Mouse (Mus musculus): ENCODE results near the gene Ugt3a1.
"Not testable (repeated sequence)": the region's sequence is repeated elsewhere in the genome, so short reads cannot be mapped to it uniquely, and the experiment has no call there.

The Ugt3a1 gene

GRCm38 (mm10) chr15:9276838-9277295 is at the start of gene Ugt3a1:
TSS of gene Ugt3a1 (plus strand) at chr15:9276888.
- DNase-seq (ENCODE audit: low read depth, low spot score), result no peak

DNA sequence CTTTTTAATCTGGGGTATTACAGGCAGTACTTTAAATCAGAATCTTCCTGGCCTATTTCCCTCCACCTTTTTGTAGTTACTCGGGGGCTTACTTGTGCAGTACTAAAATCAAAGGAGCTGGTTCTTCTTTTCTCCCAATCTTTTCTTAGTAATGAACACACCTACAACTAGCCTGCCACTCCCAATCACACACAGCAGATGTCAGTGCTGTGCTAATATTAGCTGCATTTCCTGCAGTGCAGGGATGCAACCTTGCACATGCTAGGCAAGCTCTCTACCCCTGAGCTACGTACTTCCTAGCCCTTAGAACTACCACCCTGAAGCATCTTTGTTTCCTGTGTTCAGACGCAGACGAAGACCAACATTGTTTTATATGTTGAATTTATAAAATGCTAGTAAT is 45.8 kb upstream of the Ugt3a1 start:
- not testable (repeated sequence) for DNase-seq (ENCODE audit: low read depth, low spot score)

DNA sequence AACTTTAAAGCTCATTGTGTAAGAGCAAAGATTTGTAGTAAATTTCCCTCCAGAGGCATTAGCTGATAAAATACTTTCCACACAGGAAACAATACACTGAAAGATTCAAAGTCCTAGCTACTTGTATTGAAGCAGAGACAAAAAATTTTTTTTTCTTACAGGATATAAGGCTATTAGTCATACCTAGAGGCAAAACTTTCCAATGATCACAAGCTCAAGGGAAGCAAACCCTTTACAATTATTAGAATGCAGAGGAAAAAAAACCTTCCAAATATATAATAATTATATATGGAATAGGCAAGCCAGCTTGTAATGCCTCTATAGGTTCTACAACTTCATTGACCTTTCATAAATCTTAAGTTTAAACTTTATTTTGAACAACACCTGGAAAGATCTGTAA is 30.3 kb upstream of the Ugt3a1 start:
- DNase-seq (ENCODE audit: low read depth, low spot score), result no peak

DNA sequence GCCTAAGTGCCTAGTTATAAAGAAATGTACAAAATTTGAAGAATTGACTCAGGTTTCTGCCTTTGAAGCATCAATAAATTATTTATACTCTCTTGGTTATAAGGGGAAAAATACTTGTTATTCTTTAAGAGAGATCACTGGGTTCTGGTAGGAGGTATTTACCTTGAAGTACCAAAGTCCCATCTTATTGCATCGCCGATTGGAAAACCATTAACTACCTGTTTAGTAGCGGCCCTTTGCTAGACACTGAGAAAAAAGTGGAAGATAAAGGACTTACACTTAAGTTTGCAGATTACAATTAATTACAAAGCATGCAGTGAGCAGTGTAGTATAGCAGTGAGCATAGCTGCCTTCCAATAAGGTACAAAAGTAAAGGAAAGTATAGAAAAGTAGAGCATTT is 23.8 kb upstream of the Ugt3a1 start:
- DNase-seq (ENCODE audit: low read depth, low spot score), result no peak

DNA sequence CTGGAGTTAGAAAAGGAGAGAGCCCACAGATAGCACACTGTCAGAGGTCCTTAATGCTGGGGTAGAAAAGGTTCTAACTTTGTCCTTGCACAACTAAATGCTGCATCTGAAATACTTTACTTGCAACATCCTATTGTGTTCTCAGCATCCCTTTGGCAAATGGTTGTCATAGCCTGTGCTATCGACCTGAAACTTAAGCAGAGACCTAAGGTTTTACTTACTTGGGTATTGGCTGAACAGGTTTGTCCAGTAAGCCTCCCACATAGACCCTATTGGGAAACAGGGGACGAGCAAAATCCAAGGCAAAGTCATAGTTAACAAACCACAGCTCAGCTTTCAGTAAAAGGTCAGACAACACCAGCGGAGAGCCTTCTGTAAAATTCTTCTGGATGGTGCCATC is 16.1 kb upstream of the Ugt3a1 start:
- DNase-seq (ENCODE audit: low read depth, low spot score), result no peak

DNA sequence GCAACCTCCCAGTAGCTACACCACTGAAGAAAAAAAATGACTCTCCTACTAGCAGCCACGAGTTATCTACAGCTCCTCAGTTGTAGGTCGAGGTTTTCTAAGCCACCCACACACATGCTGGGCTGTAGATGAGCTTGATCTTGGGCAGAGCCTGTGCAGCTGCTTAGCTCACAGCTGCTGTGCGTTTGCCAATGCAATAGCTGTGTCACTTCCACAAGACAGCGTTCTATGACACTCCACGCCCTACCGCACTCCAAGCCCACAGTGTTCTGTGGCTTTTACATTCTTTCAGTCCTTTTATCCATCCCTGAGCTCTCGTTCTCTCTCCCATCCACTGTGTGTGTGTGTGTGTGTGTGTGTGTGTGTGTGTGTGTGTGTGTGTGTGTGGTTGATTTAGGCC is 4.8 kb upstream of the Ugt3a1 start:
- DNase-seq (ENCODE audit: low read depth, low spot score), result no peak

- DNase-seq (ENCODE audit: low read depth, low spot score), result no peak
Observed at GRCm38 (mm10) chr15:9279026-9279425, 2.3 kb downstream of the Ugt3a1 start.

DNA sequence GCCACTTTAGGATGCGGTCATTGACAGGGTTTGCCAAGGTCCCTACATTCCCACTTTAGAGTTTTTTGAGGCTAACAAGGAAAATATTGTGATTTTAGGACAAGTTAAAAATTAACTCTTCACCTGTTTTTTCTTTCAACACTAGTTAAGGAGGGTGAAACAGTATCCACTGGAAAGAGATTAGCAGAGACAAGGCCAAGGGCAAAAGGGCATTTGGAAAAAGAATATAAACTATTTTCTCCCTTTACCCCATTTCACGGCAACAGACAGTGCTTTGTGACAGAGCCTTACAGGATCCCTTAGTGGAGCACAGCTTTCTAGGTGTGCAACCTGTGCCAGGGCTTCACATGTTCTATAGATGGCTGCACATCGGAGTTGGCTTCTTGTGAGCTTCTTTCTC is 2.9 kb downstream of the Ugt3a1 start:
- DNase-seq (ENCODE audit: low read depth, low spot score), result no peak

GRCm38 (mm10) chr15:9283165-9283564 is 6.5 kb downstream of the Ugt3a1 start:
- no peak for DNase-seq (ENCODE audit: low read depth, low spot score)

DNA sequence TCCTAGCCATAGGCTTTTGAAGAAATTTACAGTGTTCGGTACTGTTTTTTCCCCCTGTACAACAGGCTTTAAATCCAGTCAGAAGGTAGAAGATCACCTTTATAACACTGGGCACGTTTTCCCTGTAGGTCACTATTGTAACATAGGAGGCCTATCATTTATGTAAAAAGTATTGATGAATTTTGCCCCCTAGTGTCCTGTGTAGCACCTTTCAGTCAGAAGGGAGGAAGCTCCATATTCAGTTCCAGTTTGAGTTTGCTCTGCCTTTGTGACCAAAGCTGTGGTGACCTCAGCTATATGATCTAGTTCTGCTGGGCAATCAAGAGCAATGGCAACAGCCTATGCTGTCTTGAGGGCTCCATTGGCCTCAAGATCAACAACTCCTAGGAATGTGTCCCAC is 13.0 kb downstream of the Ugt3a1 start:
- no peak for DNase-seq (ENCODE audit: low read depth, low spot score)

DNA sequence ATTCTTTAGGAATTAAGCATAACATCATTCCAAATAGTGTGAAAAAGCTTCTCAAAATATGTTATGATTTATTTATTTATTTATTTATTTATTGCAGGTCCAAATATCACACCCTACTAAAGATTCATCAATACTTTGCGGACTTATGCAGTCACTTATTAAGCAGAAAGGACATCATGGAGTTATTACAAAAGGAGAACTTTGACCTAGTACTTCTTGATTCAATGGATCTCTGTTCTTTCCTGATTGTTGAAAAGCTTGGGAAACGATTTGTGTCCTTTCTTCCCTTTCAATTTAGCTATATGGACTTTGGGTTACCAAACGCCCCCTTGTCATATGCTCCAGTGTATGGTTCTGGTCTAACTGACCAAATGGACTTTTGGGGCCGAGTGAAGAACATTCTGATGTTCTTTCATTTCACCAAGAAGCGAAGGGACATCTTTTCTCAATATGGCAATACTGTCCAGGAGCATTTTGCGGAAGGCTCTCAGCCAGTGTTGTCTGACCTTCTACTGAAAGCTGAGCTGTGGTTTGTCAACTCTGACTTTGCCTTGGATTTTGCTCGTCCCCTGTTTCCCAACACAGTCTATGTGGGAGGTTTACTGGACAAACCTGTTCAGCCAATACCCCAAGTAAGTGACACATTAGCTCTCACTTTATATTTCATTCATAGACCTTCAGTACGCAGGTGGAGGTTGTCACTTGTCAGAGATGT is 29.4 kb downstream of the Ugt3a1 start:
- no peak for DNase-seq (ENCODE audit: low read depth, low spot score)

DNA sequence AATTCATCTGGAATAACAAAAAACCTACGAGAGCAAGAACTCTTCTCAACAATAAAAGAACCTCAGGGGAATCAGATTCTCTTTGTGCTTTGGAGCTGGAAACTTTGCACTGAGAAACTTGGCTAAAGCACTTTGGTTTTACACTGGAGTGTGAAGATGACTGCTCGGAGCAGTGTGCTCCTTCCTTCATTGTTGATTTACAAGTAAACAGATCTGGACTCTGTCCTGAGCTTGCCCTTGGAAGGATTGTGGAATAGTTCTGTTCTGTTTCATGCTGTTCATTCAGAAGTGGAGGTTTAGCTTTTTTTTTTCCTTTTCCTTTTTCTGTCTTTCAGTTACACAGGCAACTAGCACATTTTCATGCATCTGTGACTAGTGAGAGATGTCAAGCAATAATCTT is 57.9 kb downstream of the Ugt3a1 start:
- no peak for DNase-seq (ENCODE audit: low read depth, low spot score)

DNA sequence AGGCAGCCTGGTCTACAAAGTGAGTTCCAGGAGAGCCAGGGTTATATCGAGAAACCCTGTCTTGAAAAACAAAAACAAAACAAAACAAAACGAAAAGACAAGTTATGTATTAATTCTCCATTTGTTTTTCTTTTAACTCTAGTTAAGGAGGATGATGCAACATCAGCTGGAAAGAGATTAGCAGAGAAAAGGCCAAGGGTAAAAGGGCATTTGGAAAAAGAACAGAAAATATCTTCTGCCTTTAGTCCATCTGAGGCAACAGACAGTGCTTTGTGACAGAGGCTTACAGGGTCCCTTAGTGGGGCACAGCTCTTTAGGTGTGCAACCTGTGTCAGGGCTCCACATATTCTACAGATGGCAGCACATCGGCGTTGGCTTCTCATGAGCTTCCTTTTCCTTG is 58.7 kb downstream of the Ugt3a1 start, which contains the start of gene Ugt3a2:
Gene Ugt3a2 (plus strand): TSS at position 210 of the 400 bp plus-strand sequence.
- no peak for DNase-seq (ENCODE audit: low read depth, low spot score)

DNA sequence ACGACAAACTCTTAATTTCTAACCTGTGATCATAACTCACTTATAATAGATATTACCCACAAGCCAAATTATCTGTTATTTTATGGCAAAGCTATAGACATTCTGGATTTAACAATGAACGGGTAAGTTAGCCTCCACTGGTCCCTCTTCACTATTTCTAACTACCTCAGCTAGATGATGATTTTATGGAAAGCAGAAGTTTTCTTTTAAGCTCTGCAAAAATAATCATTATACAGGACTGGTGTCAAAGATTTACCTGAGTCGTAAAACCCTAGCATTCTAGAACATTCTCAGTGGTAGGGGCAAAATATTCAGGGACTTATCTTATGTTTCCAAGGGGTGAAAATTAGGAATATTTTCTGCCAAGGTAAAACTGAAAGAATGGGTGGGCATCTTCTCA is 59.9 kb downstream of the Ugt3a1 start:
- no peak for DNase-seq (ENCODE audit: low read depth, low spot score)

- DNase-seq (ENCODE audit: low read depth, low spot score), result no peak
Observed at GRCm38 (mm10) chr15:9337021-9337420, 60.3 kb downstream of the Ugt3a1 start.

DNA sequence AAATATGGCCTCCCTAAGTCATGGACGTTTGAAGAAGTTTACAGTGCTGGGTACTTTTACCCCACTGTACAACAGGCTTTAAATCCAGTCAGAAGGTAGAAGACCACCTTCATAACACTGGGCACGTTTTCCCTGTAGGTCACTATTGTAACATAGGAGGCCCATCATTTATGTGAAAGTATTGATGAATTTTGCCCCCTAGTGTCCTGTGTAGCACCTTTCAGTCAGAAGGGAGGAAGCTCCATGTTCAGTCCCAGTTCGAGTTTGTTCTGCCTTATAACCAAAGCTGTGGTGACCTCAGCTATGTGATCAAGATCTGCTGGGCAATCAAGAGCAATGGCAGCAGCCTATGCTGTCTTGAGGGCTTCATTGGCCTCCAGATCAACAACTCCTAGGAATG is 72.1 kb downstream of the Ugt3a1 start:
- DNase-seq (ENCODE audit: low read depth, low spot score), result no peak

- peak; percentile 46 for DNase-seq (ENCODE audit: low read depth, low spot score)
Observed at GRCm38 (mm10) chr15:9362801-9363200, 86.1 kb downstream of the Ugt3a1 start.

All from 3T3-L1 (cell line).